Mouse (Mus musculus): ENCODE data around the gene H2-Q6. TPM values are rescaled to one million over a fixed set of nuclear protein-coding genes. Genes with fewer than 3 reads are reported as not detected.
A peak's percentile ranks its signal among the peaks of the same experiment; 100 is the strongest.
"Not testable (repeated sequence)": the region's sequence is repeated elsewhere in the genome, so short reads cannot be mapped to it uniquely, and the experiment has no call there.

The H2-Q6 gene
- polyA plus RNA-seq (2015; fragmentation: Nextera tagmentation; extraction: Ambion mirVana), result 0.43 and 1.8 TPM in 2 replicates

GRCm38 (mm10) chr17:35424624-35425416, at the start of gene H2-Q6:
Gene H2-Q6, plus strand, starts transcription at chr17:35424850.
- WGBS, result 3% methylated on average over 57 of the region's 66 CpGs
- peak within 1 kb of the TSS; percentile 63 for H3K4me2 ChIP-seq
- H3K9me3 ChIP-seq (replicated peaks); H3K27ac ChIP-seq; H3K36me3 ChIP-seq; H3K9ac ChIP-seq: not testable (repeated sequence)
- H3K4me1 ChIP-seq (replicated peaks), result peaks cover 11% of the 10 kb centered on the region
- ATAC-seq (replicated peaks; ENCODE audit: insufficient number of reproducible peaks, insufficient read depth, low FRiP score, low read depth), result peak; percentile 48; the same call in 1 of the 2 replicates
- H3K27me3 ChIP-seq, result peaks cover 47% of the 10 kb centered on the region
- H3K4me3 ChIP-seq, result peak within 1 kb of the TSS; percentile 41

- ATAC-seq (replicated peaks; ENCODE audit: insufficient number of reproducible peaks, insufficient read depth, low FRiP score, low read depth), result peak; percentile 96
- Histone ChIP-seq H3K9ac (peak within 1 kb of the TSS; percentile 67), H3K9me3 (replicated peaks) (no peaks in the 10 kb centered on the region), H3K27me3 (no peaks in the 10 kb centered on the region), H3K4me1 (replicated peaks) (peaks cover 3% of the 10 kb centered on the region), H3K4me2 (peak within 1 kb of the TSS; percentile 99), H3K4me3 (peak within 1 kb of the TSS; percentile 74), H3K27ac (0 out of 2 replicates have a peak within 1 kb of the TSS, but pooled peaks have one; percentile 12), H3K36me3 (no peaks in the 10 kb centered on the region)
- WGBS, result 2% methylated on average over 16 of the region's 16 CpGs
These were observed 45.3 kb upstream of the H2-Q6 start, which contains the start of gene H2-Q4 for GRCm38 (mm10) chr17:35379369-35379728. Gene H2-Q4, plus strand, starts transcription at chr17:35379617.

GRCm38 (mm10) chr17:35379729-35380451, 44.8 kb upstream of the H2-Q6 start:
- 0 out of 2 replicates have a peak overlapping the region, but pooled peaks have one; percentile 12 for H3K27ac ChIP-seq
- H3K9me3 ChIP-seq (replicated peaks), result no peaks in the 10 kb centered on the region
- under 1% methylated on average over 70 of the region's 70 CpGs for WGBS
- peaks cover 3% of the 10 kb centered on the region for H3K4me1 ChIP-seq (replicated peaks)
- peak overlapping the region; percentile 74 for H3K4me3 ChIP-seq
- no peaks in the 10 kb centered on the region for H3K27me3 ChIP-seq
- H3K4me2 ChIP-seq, result peak overlapping the region; percentile 99
- peak overlapping the region; percentile 67 for H3K9ac ChIP-seq
- no peaks in the 10 kb centered on the region for H3K36me3 ChIP-seq
- peak; percentile 64 for ATAC-seq (replicated peaks; ENCODE audit: insufficient number of reproducible peaks, insufficient read depth, low FRiP score, low read depth)

GRCm38 (mm10) chr17:35389796-35390195, 34.9 kb upstream of the H2-Q6 start:
- not testable (repeated sequence) for H3K9me3 ChIP-seq (replicated peaks); H3K4me1 ChIP-seq (replicated peaks); H3K9ac ChIP-seq; ATAC-seq (replicated peaks; ENCODE audit: insufficient number of reproducible peaks, insufficient read depth, low FRiP score, low read depth); H3K4me3 ChIP-seq; H3K4me2 ChIP-seq; H3K27me3 ChIP-seq; H3K27ac ChIP-seq; H3K36me3 ChIP-seq
- WGBS, result 5% methylated on average over 7 of the region's 7 CpGs

GRCm38 (mm10) chr17:35392671-35393070, 32.0 kb upstream of the H2-Q6 start:
- not testable (repeated sequence) for ATAC-seq (replicated peaks; ENCODE audit: insufficient number of reproducible peaks, insufficient read depth, low FRiP score, low read depth); H3K27ac ChIP-seq; H3K9me3 ChIP-seq (replicated peaks); H3K4me2 ChIP-seq; H3K4me1 ChIP-seq (replicated peaks); H3K9ac ChIP-seq; H3K36me3 ChIP-seq; H3K27me3 ChIP-seq; H3K4me3 ChIP-seq
- WGBS, result 58% methylated on average over 2 of the region's 2 CpGs

- H3K27me3 ChIP-seq; H3K4me1 ChIP-seq (replicated peaks); H3K9me3 ChIP-seq (replicated peaks); H3K36me3 ChIP-seq; H3K9ac ChIP-seq; H3K27ac ChIP-seq: not testable (repeated sequence)
- Histone ChIP-seq H3K4me2 (peak overlapping the region; percentile 60), H3K4me3 (peak overlapping the region; percentile 33)
- 1% methylated on average over 58 of the region's 75 CpGs for WGBS
- peak; percentile 64; the same call in 1 of the 2 replicates for ATAC-seq (replicated peaks; ENCODE audit: insufficient number of reproducible peaks, insufficient read depth, low FRiP score, low read depth)
These were observed 30.5 kb upstream of the H2-Q6 start for GRCm38 (mm10) chr17:35393864-35394800.

- H3K36me3 ChIP-seq; H3K4me1 ChIP-seq (replicated peaks); H3K27me3 ChIP-seq; H3K9me3 ChIP-seq (replicated peaks); H3K4me3 ChIP-seq; H3K4me2 ChIP-seq; H3K27ac ChIP-seq; ATAC-seq (replicated peaks; ENCODE audit: insufficient number of reproducible peaks, insufficient read depth, low FRiP score, low read depth); H3K9ac ChIP-seq: not testable (repeated sequence)
- WGBS, result 75% methylated on average over 2 of the region's 2 CpGs
These were observed 27.7 kb upstream of the H2-Q6 start for GRCm38 (mm10) chr17:35396956-35397355.

- ATAC-seq (replicated peaks; ENCODE audit: insufficient number of reproducible peaks, insufficient read depth, low FRiP score, low read depth), result not testable (repeated sequence)
These were observed 11.6 kb upstream of the H2-Q6 start for GRCm38 (mm10) chr17:35413057-35413456.

GRCm38 (mm10) chr17:35415273-35416129, 9.1 kb upstream of the H2-Q6 start:
- 68% methylated on average over 3 of the region's 10 CpGs for whole genome bisulfite sequencing

More at GRCm38 (mm10) chr17:35413057-35413456, 11.6 kb upstream of the H2-Q6 start:
- H3K4me3 ChIP-seq; H3K27ac ChIP-seq; H3K4me1 ChIP-seq (replicated peaks); H3K9ac ChIP-seq; H3K27me3 ChIP-seq; H3K4me2 ChIP-seq; H3K9me3 ChIP-seq (replicated peaks); H3K36me3 ChIP-seq: not testable (repeated sequence)
- WGBS, result no CpG with 5 or more reads among the region's 1 CpGs

GRCm38 (mm10) chr17:35418772-35419171, 5.9 kb upstream of the H2-Q6 start:
- ATAC-seq (replicated peaks; ENCODE audit: insufficient number of reproducible peaks, insufficient read depth, low FRiP score, low read depth), result no peak
- Histone ChIP-seq H3K36me3 (no peaks in the 10 kb centered on the region), H3K9ac (no peak overlapping the region), H3K27me3 (peaks cover 22% of the 10 kb centered on the region), H3K27ac (no peak overlapping the region), H3K4me2 (no peak overlapping the region), H3K4me3 (no peak overlapping the region), H3K4me1 (replicated peaks) (no peaks in the 10 kb centered on the region), H3K9me3 (replicated peaks) (0 out of 2 replicates have a peak, but pooled peaks cover 3% of the 10 kb centered on the region)
- 77% methylated on average over 7 of the region's 7 CpGs for WGBS

More at GRCm38 (mm10) chr17:35415273-35416129, 9.1 kb upstream of the H2-Q6 start:
- not testable (repeated sequence) for H3K27me3 ChIP-seq; H3K4me2 ChIP-seq; H3K36me3 ChIP-seq; H3K4me1 ChIP-seq (replicated peaks); H3K9me3 ChIP-seq (replicated peaks); H3K9ac ChIP-seq; ATAC-seq (replicated peaks; ENCODE audit: insufficient number of reproducible peaks, insufficient read depth, low FRiP score, low read depth); H3K27ac ChIP-seq; H3K4me3 ChIP-seq

Measured in heart, embryonic 15.5 days (tissue).